Mouse (Mus musculus) liver, embryonic 11.5 days (tissue): ENCODE measurements at regions not wholly inside any gene's neighbourhood (a gene's known extent, or its start where the extent isn't known, plus 50 kb on each side); places are given as distances from the start of the nearest gene placed in this dataset.
A peak's percentile ranks its signal among the peaks of the same experiment; 100 is the strongest.

Experiments
- ATAC-seq: fragments of 200-750 bp; cut with Nextera tagmentation; replicated peaks from 2 replicates; pipeline ENCODE4 v1.8.0; 2017; ENCODE audit warnings: moderate number of reproducible peaks, mild to moderate bottlenecking, moderate TSS enrichment, moderate library complexity; ENCODE audit not compliant: low FRiP score
- DNase-seq: peaks from one replicate; pipeline ENCODE4 v3.0.0-alpha.2; 2017; ENCODE audit warnings: low spot score
- H3K27ac ChIP-seq: fragments of 300-500 bp; sonication (generic); 2 replicates; pipeline ENCODE4 v1.5.1; 2014; ENCODE audit warnings: mild to moderate bottlenecking, low read depth, low read length, control low read depth
- H3K27me3 ChIP-seq: fragments of 300-500 bp; sonication (generic); replicated peaks from 2 replicates; pipeline ENCODE4 v1.6.1; 2014; ENCODE audit warnings: low read length, mixed read lengths; ENCODE audit not compliant: control insufficient read depth, insufficient read depth
- H3K36me3 ChIP-seq: fragments of 300-500 bp; sonication (generic); 2 replicates; pipeline ENCODE4 v1.6.1; 2014; ENCODE audit warnings: mild to moderate bottlenecking, low read length, moderate library complexity, mixed read lengths; ENCODE audit not compliant: control insufficient read depth, insufficient read depth
- H3K4me1 ChIP-seq: fragments of 300-500 bp; sonication (generic); replicated peaks from 2 replicates; pipeline ENCODE4 v1.6.1; 2014; ENCODE audit warnings: low read length, mixed read lengths; ENCODE audit not compliant: control insufficient read depth, insufficient read depth
- H3K4me2 ChIP-seq: fragments of 300-500 bp; sonication (generic); 2 replicates; pipeline ENCODE4 v1.6.1; 2014; ENCODE audit warnings: mild to moderate bottlenecking, control low read depth, moderate library complexity
- H3K4me3 ChIP-seq: fragments of 300-500 bp; sonication (generic); 2 replicates; pipeline ENCODE4 v1.5.1; 2014; ENCODE audit warnings: low read depth, low read length, control low read depth
- H3K9ac ChIP-seq: fragments of 300-500 bp; sonication (generic); 2 replicates; pipeline ENCODE4 v1.6.1; 2014; ENCODE audit warnings: low read depth, low read length, control low read depth
- H3K9me3 ChIP-seq: fragments of 300-500 bp; sonication (generic); 2 replicates; pipeline ENCODE4 v1.6.1; 2016; ENCODE audit warnings: low read length, inconsistent platforms, mixed read lengths; ENCODE audit not compliant: control insufficient read depth
- WGBS: fragments of 180-500 bp; shearing (Covaris S2); extraction: QIAGEN DNeasy Blood & Tissue Kit; methylation state at CpG from one replicate; pipeline ENCODE4 v1.1.7; 2014; 5-methylcytosine and 5-hydroxymethylcytosine counted together

DNA sequence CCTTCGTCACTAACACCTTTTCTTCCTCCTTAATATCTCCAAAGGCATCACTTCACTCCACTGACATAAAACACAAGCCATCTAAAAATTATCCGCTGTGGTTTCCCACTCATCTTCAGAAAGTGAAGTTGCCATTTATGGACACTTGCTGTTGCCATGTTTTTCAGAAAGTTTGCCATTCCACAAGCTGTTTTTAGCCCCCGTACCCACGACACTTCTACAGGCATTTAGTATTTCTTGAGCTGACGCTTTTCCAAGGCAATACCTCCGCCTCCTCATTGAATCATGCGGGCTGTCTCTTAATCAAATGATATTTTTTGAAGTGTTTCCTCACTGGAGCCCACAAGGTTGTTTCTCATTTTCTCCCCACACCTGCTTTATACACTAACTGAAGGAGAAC is 491.4 kb upstream of the Kif18a start:
- ATAC-seq = no peak
- 82% methylated on average over 7 of the region's 7 CpGs for WGBS
- Histone ChIP-seq H3K9ac (no peak overlapping the region), H3K9me3 (no peaks in the 10 kb centered on the region), H3K27ac (no peak overlapping the region), H3K4me2 (no peak overlapping the region), H3K36me3 (no peaks in the 10 kb centered on the region), H3K4me3 (no peak overlapping the region), H3K27me3 (no peaks in the 10 kb centered on the region), H3K4me1 (no peaks in the 10 kb centered on the region)
- DNase-seq = no peak

DNA sequence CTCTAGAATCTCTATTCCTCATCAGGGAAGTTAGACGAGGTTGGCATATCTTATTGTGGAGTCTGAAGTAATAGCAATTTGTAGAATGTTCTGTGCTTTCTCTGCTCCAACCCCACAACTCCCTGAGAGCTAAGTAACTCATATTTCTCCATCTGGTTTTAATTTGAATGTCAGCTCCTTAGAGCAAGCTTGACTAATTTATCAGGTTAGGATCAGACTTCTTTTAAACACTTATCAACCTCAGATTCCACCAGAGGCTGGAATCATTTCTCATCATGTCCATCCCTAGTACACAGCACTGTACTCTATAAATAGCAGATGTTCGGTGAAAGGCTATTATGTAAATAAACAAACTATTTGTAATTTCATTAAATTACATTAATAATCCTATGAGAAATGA is 485.4 kb upstream of the Kif18a start:
- Histone ChIP-seq H3K9me3 (no peaks in the 10 kb centered on the region), H3K4me1 (no peaks in the 10 kb centered on the region), H3K27me3 (no peaks in the 10 kb centered on the region), H3K4me2 (no peak overlapping the region), H3K4me3 (no peak overlapping the region), H3K36me3 (no peaks in the 10 kb centered on the region), H3K9ac (no peak overlapping the region), H3K27ac (no peak overlapping the region)
- ATAC-seq (no peak), DNase-seq (no peak)
- 56% methylated on average over 2 of the region's 2 CpGs for WGBS

DNA sequence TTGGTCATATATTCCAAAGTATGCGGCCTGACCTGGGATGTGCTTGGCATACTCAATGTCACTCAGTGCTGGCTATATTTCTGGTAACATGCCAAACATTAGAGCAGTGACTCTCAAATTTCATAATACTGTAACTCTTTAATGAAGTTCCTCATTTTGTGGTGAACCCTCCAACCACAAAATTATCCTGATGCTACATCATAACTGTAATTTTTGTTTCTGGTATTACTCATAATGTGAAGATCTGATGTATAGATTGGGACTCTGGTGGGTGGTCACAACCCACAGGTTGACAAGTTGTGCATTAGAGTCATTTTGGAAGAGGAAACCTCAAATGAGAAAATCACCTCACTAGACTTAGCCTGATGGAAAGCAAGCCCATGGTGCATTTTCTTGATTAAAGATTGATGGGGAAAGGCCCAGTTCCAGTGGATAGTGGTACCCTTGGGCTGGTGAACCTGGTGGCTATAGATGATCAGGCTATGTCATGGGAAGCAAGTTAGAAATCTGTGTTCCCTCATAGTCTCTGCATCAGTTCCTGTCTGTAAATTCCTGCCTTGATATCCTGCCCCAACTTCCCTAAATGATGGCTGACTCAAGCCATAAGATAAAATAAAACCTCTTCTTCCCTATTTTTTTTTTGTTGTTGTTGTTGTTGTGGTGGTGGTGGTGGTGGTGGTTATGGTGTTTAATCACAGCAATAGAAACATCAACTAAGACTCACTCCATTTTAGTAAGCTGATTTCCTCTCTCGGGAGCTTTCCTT is 483.5 kb upstream of the Kif18a start:
- DNase-seq = no peak
- Histone ChIP-seq H3K4me2 (no peak overlapping the region), H3K27ac (no peak overlapping the region), H3K36me3 (no peaks in the 10 kb centered on the region), H3K27me3 (no peaks in the 10 kb centered on the region), H3K4me1 (no peaks in the 10 kb centered on the region), H3K9me3 (no peaks in the 10 kb centered on the region), H3K4me3 (no peak overlapping the region), H3K9ac (no peak overlapping the region)
- WGBS = 79% methylated on average over 2 of the region's 2 CpGs
- no peak for ATAC-seq

DNA sequence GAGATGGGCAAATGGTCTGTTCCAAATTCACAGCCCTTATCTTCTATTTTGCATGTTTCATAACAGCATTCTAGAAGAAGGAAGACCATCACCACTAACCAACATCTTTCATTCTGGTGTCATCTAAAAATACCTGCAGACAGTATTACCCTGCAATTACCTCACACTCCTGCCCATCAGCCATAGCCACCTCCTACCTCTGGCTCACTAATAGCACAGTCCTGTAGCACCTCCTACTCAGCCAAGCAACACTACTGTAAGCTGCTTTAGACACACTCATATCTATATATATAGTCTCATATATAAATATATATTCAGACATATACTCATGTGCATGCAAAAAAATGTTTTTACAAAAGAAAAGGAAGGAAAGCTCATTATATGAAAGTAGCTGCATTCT is 468.2 kb upstream of the Kif18a start:
- H3K4me3 ChIP-seq = no peak overlapping the region
- H3K9me3 ChIP-seq = no peaks in the 10 kb centered on the region
- H3K27me3 ChIP-seq = no peaks in the 10 kb centered on the region
- DNase-seq (no peak), ATAC-seq (no peak)
- H3K9ac ChIP-seq = no peak overlapping the region
- H3K27ac ChIP-seq = no peak overlapping the region
- H3K4me2 ChIP-seq = no peak overlapping the region
- no peaks in the 10 kb centered on the region for H3K4me1 ChIP-seq
- no peaks in the 10 kb centered on the region for H3K36me3 ChIP-seq

DNA sequence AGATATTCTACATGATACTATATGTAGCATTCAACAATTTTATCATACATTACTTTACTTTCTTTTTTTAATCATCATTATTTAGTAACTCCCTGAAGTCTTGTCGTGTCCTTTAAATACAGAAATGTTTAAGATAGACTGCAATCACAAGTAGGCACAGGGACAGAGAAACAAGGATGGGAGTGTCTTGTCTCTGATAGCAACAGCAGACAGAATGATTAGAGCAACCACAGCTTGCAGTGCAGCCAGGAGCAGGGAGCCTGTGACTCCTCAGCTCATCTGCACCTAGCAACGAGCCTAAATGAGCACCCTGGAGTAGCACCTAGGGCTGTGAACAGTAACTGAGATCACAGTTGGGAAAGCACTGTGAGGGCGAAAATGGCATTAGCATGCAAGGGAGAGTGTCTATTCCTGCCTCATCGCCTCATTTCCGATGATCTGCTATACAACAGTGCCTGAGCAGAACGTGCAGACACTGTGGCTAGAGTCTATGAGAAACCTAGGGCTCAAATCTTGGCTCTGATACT is 467.4 kb upstream of the Kif18a start:
- Histone ChIP-seq H3K27me3 (no peaks in the 10 kb centered on the region), H3K27ac (no peak overlapping the region), H3K9me3 (no peaks in the 10 kb centered on the region), H3K4me2 (no peak overlapping the region), H3K4me1 (no peaks in the 10 kb centered on the region), H3K4me3 (no peak overlapping the region), H3K36me3 (no peaks in the 10 kb centered on the region), H3K9ac (no peak overlapping the region)
- WGBS = 61% methylated on average over 6 of the region's 6 CpGs
- DNase-seq = no peak
- no peak for ATAC-seq

DNA sequence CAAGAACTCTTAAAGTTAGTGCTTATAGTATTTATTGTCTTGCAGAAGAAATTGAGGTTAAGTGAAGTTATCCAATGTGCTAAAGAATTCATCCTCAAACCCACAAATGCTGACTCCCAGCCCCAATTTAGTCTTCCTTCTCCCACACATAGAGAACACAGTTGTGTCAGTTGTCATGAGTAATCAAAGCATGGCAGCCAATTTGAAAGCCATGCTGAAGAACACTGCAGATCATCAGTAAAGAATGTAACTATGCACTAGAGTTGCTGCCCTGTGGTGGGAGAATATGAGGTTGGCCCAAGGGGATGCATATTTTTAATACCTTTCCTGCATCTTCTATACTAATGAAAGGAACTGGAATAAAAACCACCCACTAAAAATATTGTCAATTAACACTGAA is 464.0 kb upstream of the Kif18a start:
- H3K36me3 ChIP-seq = no peaks in the 10 kb centered on the region
- H3K9ac ChIP-seq = no peak overlapping the region
- H3K4me3 ChIP-seq = no peak overlapping the region
- DNase-seq (no peak), ATAC-seq (no peak)
- H3K9me3 ChIP-seq = no peaks in the 10 kb centered on the region
- no peaks in the 10 kb centered on the region for H3K4me1 ChIP-seq
- H3K4me2 ChIP-seq = no peak overlapping the region
- H3K27ac ChIP-seq = no peak overlapping the region
- no peaks in the 10 kb centered on the region for H3K27me3 ChIP-seq

DNA sequence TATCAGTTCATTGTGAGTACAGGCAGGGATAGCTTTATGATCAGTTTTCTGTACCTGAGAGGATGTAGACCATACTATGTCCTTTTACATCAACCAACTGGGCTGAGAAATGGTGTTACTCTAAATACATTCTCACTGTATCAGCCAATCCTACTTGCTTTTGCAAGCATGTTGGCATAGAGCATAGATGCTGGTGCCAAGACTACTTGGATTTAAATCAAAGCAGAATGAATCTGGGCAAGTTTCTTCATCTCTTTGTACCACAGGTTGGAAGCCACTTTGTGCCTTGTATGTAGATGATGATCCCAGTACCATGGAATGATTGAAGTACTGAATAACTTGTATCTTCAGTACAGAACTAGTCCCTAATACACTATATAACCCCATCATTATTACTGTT is 456.5 kb upstream of the Kif18a start:
- H3K36me3 ChIP-seq = no peaks in the 10 kb centered on the region
- no peaks in the 10 kb centered on the region for H3K27me3 ChIP-seq
- no peaks in the 10 kb centered on the region for H3K9me3 ChIP-seq
- H3K27ac ChIP-seq = no peak overlapping the region
- no peak for ATAC-seq
- no peak overlapping the region for H3K4me3 ChIP-seq
- DNase-seq = no peak
- no peaks in the 10 kb centered on the region for H3K4me1 ChIP-seq
- no peak overlapping the region for H3K9ac ChIP-seq
- H3K4me2 ChIP-seq = no peak overlapping the region

DNA sequence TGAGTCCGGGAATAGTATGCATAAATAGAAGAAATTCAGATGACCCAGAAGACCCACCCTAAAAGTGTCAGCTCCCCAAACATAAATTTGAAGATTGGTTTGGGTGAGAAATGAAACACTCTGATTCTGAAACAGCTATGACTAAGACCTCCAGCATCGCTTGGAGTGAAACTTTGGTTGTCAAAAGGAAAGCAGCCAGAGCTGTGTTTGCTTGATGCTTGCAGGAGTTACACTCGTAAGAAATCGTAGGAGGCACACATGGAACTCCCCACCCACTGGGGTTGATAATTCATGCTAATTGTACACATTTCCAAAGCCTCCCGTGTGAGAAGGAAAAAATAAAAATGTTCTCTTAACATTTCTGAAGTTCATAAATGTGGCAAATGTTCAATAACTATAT is 454.6 kb upstream of the Kif18a start:
- Histone ChIP-seq H3K36me3 (no peaks in the 10 kb centered on the region), H3K9ac (no peak overlapping the region), H3K27ac (no peak overlapping the region), H3K9me3 (no peaks in the 10 kb centered on the region), H3K27me3 (no peaks in the 10 kb centered on the region), H3K4me1 (no peaks in the 10 kb centered on the region), H3K4me2 (no peak overlapping the region), H3K4me3 (no peak overlapping the region)
- ATAC-seq = no peak
- DNase-seq = no peak
- WGBS = 70% methylated on average over 5 of the region's 5 CpGs

DNA sequence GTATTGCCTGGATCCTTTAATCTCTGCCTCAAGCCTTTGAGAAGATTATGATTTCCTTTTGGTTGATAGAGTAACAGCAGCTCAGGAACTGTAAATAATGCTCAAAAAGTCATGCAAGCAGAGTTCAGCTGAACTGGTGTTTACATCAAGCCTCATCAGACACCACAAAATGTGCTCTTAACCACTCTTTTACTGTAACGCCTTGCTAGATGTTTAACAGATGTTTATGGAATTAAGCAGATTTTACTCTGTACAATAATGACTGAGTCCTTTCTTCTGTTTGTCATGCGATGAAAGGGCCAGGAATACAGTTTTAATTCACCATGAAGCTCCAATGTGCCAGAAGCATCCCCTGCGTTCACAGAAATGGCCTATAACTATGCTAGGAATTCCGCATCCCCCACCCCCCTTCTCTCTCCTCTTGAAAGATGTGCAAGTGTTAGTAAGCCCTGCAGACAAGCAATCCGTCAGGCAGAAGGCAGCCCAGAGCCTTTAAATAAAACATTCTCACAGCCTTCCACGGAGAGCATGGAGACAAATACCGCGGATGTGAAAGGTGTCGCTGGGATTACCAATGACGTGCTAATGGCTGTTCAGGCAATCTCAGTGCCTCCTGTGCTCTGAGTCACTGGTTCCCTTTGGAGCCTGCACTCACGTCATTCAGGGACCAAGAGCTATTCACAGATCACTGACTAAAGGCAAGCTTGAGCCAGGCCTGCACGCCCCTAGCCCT is 453.3 kb upstream of the Kif18a start:
- DNase-seq (peak; percentile 32), ATAC-seq (no peak)
- Histone ChIP-seq H3K9ac (no peak overlapping the region), H3K9me3 (no peaks in the 10 kb centered on the region), H3K36me3 (no peaks in the 10 kb centered on the region), H3K4me2 (no peak overlapping the region), H3K4me1 (no peaks in the 10 kb centered on the region), H3K27me3 (no peaks in the 10 kb centered on the region), H3K27ac (no peak overlapping the region), H3K4me3 (no peak overlapping the region)
- 17% methylated on average over 12 of the region's 12 CpGs for WGBS
